Mouse (Mus musculus) heart, postnatal 0 days (tissue): ENCODE measurements around the gene Lyrm4. TPM values are rescaled to one million over a fixed set of nuclear protein-coding genes. Genes with fewer than 3 reads are reported as not detected.
"Not testable (repeated sequence)": the region's sequence is repeated elsewhere in the genome, so short reads cannot be mapped to it uniquely, and the experiment has no call there.

Source experiments
- ATAC-seq: fragments of 200-750 bp; cut with Nextera tagmentation; 2 replicates; pipeline ENCODE4 v1.8.0; 2017; ENCODE audit warnings: low read depth, moderate number of reproducible peaks, moderate library complexity; ENCODE audit not compliant: insufficient read depth
- DNase-seq: peaks from one replicate; pipeline ENCODE4 v3.0.0-alpha.2; 2016; ENCODE audit warnings: low spot score
- H3K27ac ChIP-seq: fragments of 300-500 bp; sonication (generic); 2 replicates; pipeline ENCODE4 v1.5.1; 2014; ENCODE audit warnings: low read depth, mild to moderate bottlenecking
- H3K27me3 ChIP-seq: fragments of 300-500 bp; sonication (generic); 2 replicates; pipeline ENCODE4 v1.6.1; 2014; ENCODE audit warnings: low read length, mixed read lengths; ENCODE audit not compliant: control insufficient read depth, insufficient read depth
- H3K36me3 ChIP-seq: fragments of 300-500 bp; sonication (generic); replicated peaks from 2 replicates; pipeline ENCODE4 v1.6.1; 2014; ENCODE audit warnings: low read length, mixed read lengths; ENCODE audit not compliant: control insufficient read depth, insufficient read depth
- H3K4me1 ChIP-seq: fragments of 300-500 bp; sonication (generic); 2 replicates; pipeline ENCODE4 v1.6.1; 2014; ENCODE audit warnings: antibody characterized with exemption; ENCODE audit not compliant: control insufficient read depth, insufficient read depth
- H3K4me2 ChIP-seq: fragments of 300-500 bp; sonication (generic); 2 replicates; pipeline ENCODE4 v1.6.1; 2014; ENCODE audit warnings: low read depth, mild to moderate bottlenecking, low read length, moderate library complexity
- H3K4me3 ChIP-seq: fragments of 300-500 bp; sonication (generic); 2 replicates; pipeline ENCODE4 v1.5.1; 2014; ENCODE audit warnings: low read depth, low read length
- H3K9ac ChIP-seq: fragments of 300-500 bp; sonication (generic); replicated peaks from 2 replicates; pipeline ENCODE4 v1.6.1; 2014; ENCODE audit warnings: low read depth, low read length, mixed read lengths
- H3K9me3 ChIP-seq: fragments of 300-500 bp; sonication (generic); replicated peaks from 2 replicates; pipeline ENCODE4 v1.6.1; 2016; ENCODE audit warnings: low read length; ENCODE audit not compliant: control insufficient read depth
- CTCF ChIP-seq: IDR thresholded peaks from 2 replicates; pipeline ENCODE4 v1.5.1; 2016; ENCODE audit warnings: antibody characterized with exemption, control low read depth, low read depth
- EP300 ChIP-seq: IDR thresholded peaks from 2 replicates; pipeline ENCODE4 v1.6.1; 2016; ENCODE audit warnings: antibody characterized with exemption, low read depth
- WGBS: fragments of 180-500 bp; shearing (Covaris S2); extraction: QIAGEN DNeasy Blood & Tissue Kit; methylation state at CpG from one replicate; pipeline ENCODE4 v1.1.7; 2014; 5-methylcytosine and 5-hydroxymethylcytosine counted together
- polyA plus RNA-seq: library from polyadenylated mRNA; unstranded; fragments of >200 nt; fragmentation: Nextera tagmentation; extraction: Ambion mirVana; gene quantifications from 2 replicates; pipeline ENCODE4 v1.2.1, GENCODE M21; 2015
- total RNA-seq: library from RNA; depleted of rRNA; stranded (reverse); fragments of >200 nt; gene quantifications from 2 replicates; pipeline ENCODE4 v1.2.3, GENCODE M21; 2014; ENCODE audit warnings: low replicate concordance

Gene Lyrm4
- total and polyA plus RNA-seq, 2 experiments from 2014 or later = 7.7 to 29.9 TPM

DNA sequence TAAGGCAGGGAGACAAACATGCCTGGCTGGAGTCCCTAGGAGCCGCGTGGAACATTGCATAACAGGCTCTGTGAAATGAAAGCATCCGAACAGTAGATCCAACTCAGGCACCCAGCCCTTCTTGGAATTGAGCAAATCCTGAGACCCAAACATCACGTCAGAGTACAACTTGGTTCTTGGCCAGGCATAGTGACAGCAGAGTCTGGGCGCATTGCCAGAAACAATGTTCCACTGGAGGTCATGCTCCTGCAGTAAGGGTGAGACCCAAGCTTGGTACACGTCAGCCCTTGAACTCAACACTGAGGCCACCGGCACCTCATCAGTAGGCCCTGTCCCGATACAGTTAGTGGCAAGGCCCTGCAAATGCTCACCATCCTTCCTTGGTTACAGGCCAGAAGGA, 123.3 kb downstream of the Lyrm4 start:
- H3K4me2 ChIP-seq = no peak overlapping the region; the same call in 1 of the 2 replicates
- peak overlapping the region; percentile 63 for H3K27ac ChIP-seq
- H3K9me3 ChIP-seq = no peaks in the 10 kb centered on the region
- no peak overlapping the region for H3K9ac ChIP-seq
- TF ChIP-seq EP300 (no peak), CTCF (no peak; the same call in 1 of the 2 replicates)
- H3K4me1 ChIP-seq = peaks cover 58% of the 10 kb centered on the region
- no peaks in the 10 kb centered on the region for H3K36me3 ChIP-seq
- WGBS = 13% methylated on average over 8 of the region's 8 CpGs
- peak; percentile 87 for DNase-seq
- H3K4me3 ChIP-seq = no peak overlapping the region
- peak; percentile 79 for ATAC-seq
- H3K27me3 ChIP-seq = no peaks in the 10 kb centered on the region

GRCm38 (mm10) chr13:35991185-35991584, 126.1 kb downstream of the Lyrm4 start:
- H3K9me3 ChIP-seq, ATAC-seq, H3K27me3 ChIP-seq, H3K4me3 ChIP-seq, H3K27ac ChIP-seq, H3K9ac ChIP-seq, H3K4me2 ChIP-seq, DNase-seq, H3K36me3 ChIP-seq: not testable (repeated sequence)
- 98% methylated on average over 17 of the region's 21 CpGs for WGBS
- H3K4me1 ChIP-seq = peaks cover 49% of the 10 kb centered on the region

DNA sequence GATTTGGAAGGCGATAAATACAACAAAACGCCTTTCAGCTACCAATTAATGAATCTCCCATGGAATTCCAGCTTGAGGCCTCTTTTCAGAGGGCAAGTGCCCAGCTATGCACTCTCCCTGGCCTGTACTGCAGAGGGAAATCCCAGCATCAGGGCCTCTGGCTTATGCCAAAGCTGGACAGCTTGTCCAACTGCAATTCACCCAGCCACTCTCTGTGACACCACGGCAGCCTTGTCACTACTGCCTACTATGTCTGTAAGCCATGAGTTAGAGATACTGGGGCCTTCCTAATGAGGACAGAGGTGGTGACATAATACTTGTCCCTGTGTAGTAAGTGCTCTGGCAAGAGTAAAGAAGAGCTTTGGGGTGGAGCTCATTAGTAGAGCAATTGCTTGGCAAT, 128.0 kb downstream of the Lyrm4 start:
- H3K4me2 ChIP-seq = no peak overlapping the region
- no peaks in the 10 kb centered on the region for H3K36me3 ChIP-seq
- DNase-seq (peak; percentile 75), ATAC-seq (peak; percentile 61)
- no peaks in the 10 kb centered on the region for H3K9me3 ChIP-seq
- no peak overlapping the region for H3K4me3 ChIP-seq
- TF ChIP-seq CTCF (no peak), EP300 (no peak)
- peak overlapping the region; percentile 51 for H3K27ac ChIP-seq
- 38% methylated on average over 3 of the region's 3 CpGs for WGBS
- H3K4me1 ChIP-seq = peaks cover 35% of the 10 kb centered on the region
- no peaks in the 10 kb centered on the region for H3K27me3 ChIP-seq
- no peak overlapping the region for H3K9ac ChIP-seq

GRCm38 (mm10) chr13:35982985-35983384, 134.3 kb downstream of the Lyrm4 start:
- WGBS = 41% methylated on average over 6 of the region's 6 CpGs
- no peak overlapping the region for H3K4me3 ChIP-seq
- no peak overlapping the region for H3K4me2 ChIP-seq
- TF ChIP-seq EP300 (no peak), CTCF (no peak)
- peak; percentile 55; the same call in 1 of the 2 replicates for ATAC-seq
- H3K27ac ChIP-seq = no peak overlapping the region
- H3K36me3 ChIP-seq = peaks cover 12% of the 10 kb centered on the region; the same call in 1 of the 2 replicates
- H3K27me3 ChIP-seq = no peaks in the 10 kb centered on the region
- H3K4me1 ChIP-seq = no peaks in the 10 kb centered on the region
- H3K9ac ChIP-seq = no peak overlapping the region
- no peak for DNase-seq
- no peaks in the 10 kb centered on the region for H3K9me3 ChIP-seq

DNA sequence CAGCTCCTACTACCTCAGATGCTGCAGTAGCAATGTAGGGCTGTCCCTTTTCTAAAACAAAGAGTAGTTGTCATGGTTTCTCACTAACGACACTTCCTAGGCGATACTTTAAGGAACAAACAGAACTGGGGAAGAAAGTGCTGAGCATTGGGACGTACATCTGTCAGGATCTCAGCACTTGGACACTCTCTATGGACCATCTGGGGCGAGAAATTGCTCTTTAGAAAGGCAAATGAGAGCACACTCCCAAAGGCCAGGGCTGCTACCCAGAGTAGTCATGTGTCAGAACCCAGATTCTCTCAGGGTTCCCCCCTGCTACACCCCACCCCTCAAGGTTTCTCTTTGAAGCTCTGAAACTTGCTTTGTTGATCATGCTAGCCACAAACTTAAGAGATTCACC, 136.9 kb downstream of the Lyrm4 start:
- Histone ChIP-seq H3K4me2 (no peak overlapping the region), H3K27ac (no peak overlapping the region), H3K9me3 (no peaks in the 10 kb centered on the region), H3K27me3 (no peaks in the 10 kb centered on the region), H3K9ac (no peak overlapping the region), H3K36me3 (peaks cover 14% of the 10 kb centered on the region), H3K4me1 (no peaks in the 10 kb centered on the region), H3K4me3 (no peak overlapping the region)
- DNase-seq = no peak
- TF ChIP-seq EP300 (no peak), CTCF (no peak)
- WGBS = 89% methylated on average over 4 of the region's 4 CpGs
- ATAC-seq = no peak

DNA sequence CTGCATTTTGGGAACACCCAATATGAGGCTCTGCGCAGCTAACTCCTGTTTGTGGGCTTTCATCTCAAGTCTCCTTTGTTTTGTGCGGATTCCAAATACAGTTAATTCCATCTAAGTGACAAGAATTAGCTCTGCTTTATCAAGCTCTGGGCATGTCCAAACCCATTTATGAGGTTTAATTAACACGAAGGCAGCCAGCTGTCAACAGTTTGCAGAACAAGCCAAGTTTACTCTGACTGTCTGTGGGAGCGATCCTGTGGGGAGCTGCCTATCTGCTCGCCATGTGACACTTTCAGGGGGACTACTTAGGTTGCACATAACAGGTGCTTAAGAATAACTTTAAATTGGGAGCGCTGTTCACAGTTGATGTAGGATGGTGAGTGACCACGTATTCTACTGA, 140.4 kb downstream of the Lyrm4 start:
- no peak overlapping the region for H3K4me2 ChIP-seq
- WGBS = 88% methylated on average over 7 of the region's 7 CpGs
- DNase-seq = no peak

More for the DNA sequence above, 140.4 kb downstream of the Lyrm4 start:
- H3K4me3 ChIP-seq = no peak overlapping the region
- H3K27ac ChIP-seq = no peak overlapping the region
- no peaks in the 10 kb centered on the region for H3K4me1 ChIP-seq
- no peaks in the 10 kb centered on the region for H3K9me3 ChIP-seq
- no peak overlapping the region for H3K9ac ChIP-seq
- TF ChIP-seq CTCF (no peak), EP300 (no peak)
- ATAC-seq = no peak
- peaks cover 14% of the 10 kb centered on the region for H3K36me3 ChIP-seq
- H3K27me3 ChIP-seq = no peaks in the 10 kb centered on the region
